19 mouse cellular contexts compared by ENCODE assay signal in genomic region chr2:116652106-116652505, GRCm38 (mm10).
DNase-seq lines count a peak whose midpoint lies in the region; ATAC-seq and TF ChIP-seq lines count a peak whose summit lies in the region.
"Had no signal": no experiment of that assay in that cellular context is flagged by ENCODE, and none has a peak within 500 bp of the region (broad histone marks: within the 10 kb centered on the region; RNA-seq: fewer than 3 reads in every experiment).

No protein-coding gene starts in this region.

- no peak for TF ChIP-seq EP300 in lung, postnatal 0 days (IDR thresholded peaks at IDR 0.05)

- no peak for ATAC-seq in intestine, postnatal 0 days
- no peak for ATAC-seq in intestine, embryonic 15.5 days
- ATAC-seq in lung, postnatal 0 days: no peak
- ATAC-seq: forebrain, embryonic 16.5 days; intestine, embryonic 16.5 days; liver, embryonic 12.5 days had no signal

- H3K36me3 ChIP-seq in intestine, postnatal 0 days (ENCODE audit: control insufficient read depth, insufficient read depth): no peaks in the 10 kb centered on the region
- no peaks in the 10 kb centered on the region for H3K36me3 ChIP-seq in intestine, embryonic 15.5 days
- H3K36me3 ChIP-seq in lung, postnatal 0 days (ENCODE audit: insufficient read depth, low read length): no peaks in the 10 kb centered on the region
- H3K36me3 ChIP-seq: hindbrain, embryonic 12.5 days; limb, embryonic 10.5 days; liver, embryonic 12.5 days; lung, embryonic 15.5 days; neural tube, embryonic 13.5 days had no signal

- H3K4me2 ChIP-seq in intestine, postnatal 0 days (replicated peaks; ENCODE audit: low read depth): no peak overlapping the region
- H3K4me2 ChIP-seq in intestine, embryonic 15.5 days (replicated peaks): no peak overlapping the region
- H3K4me2 ChIP-seq in lung, postnatal 0 days (replicated peaks; ENCODE audit: low read depth, low read length): no peak overlapping the region
- H3K4me2 ChIP-seq: hindbrain, embryonic 12.5 days; liver, embryonic 12.5 days; lung, embryonic 15.5 days; neural tube, embryonic 13.5 days had no signal

- H3K9me3 ChIP-seq in intestine, postnatal 0 days (ENCODE audit: control insufficient read depth): no peaks in the 10 kb centered on the region
- H3K9me3 ChIP-seq in intestine, embryonic 15.5 days: no peaks in the 10 kb centered on the region
- H3K9me3 ChIP-seq in lung, postnatal 0 days (ENCODE audit: low read length): no peaks in the 10 kb centered on the region
- H3K9me3 ChIP-seq: hindbrain, embryonic 12.5 days; limb, embryonic 10.5 days; liver, embryonic 12.5 days; lung, embryonic 15.5 days; neural tube, embryonic 13.5 days had no signal

- H3K27ac ChIP-seq in intestine, postnatal 0 days (ENCODE audit: low read depth, low read length): no peak overlapping the region
- H3K27ac ChIP-seq in intestine, embryonic 15.5 days: no peak overlapping the region
- no peak overlapping the region for H3K27ac ChIP-seq in lung, postnatal 0 days (ENCODE audit: low read length)
- H3K27ac ChIP-seq: gastrocnemius, adult 2 months; hindbrain, embryonic 12.5 days; limb, embryonic 10.5 days; liver, embryonic 12.5 days; lung, embryonic 15.5 days; neural tube, embryonic 13.5 days had no signal

- no peak for DNase-seq in lung, postnatal 0 days (ENCODE audit: low spot score)
- no peak for DNase-seq in lung, postnatal 25 days (ENCODE audit: low spot score)
- peak; percentile 23 for DNase-seq in ES-CJ7 (ENCODE audit: low read depth, low spot score)
- peak; percentile 12 for DNase-seq in ZHBTc4 (ENCODE audit: low read depth, low spot score)
- DNase-seq in cerebellum, postnatal 14 days: no peak
- DNase-seq: adrenal gland, postnatal 25 days; cerebellum, adult 18-20 months; gastrocnemius, adult 2 months; heart, adult 18-20 months; thymus, postnatal 4 days had no signal

- no peak overlapping the region for H3K4me3 ChIP-seq in intestine, postnatal 0 days (ENCODE audit: low read depth, low read length)
- no peak overlapping the region for H3K4me3 ChIP-seq in intestine, embryonic 15.5 days (replicated peaks)
- H3K4me3 ChIP-seq in lung, postnatal 0 days (ENCODE audit: low read depth, low read length): no peak overlapping the region
- H3K4me3 ChIP-seq: gastrocnemius, adult 2 months; hindbrain, embryonic 12.5 days; limb, embryonic 10.5 days; liver, embryonic 12.5 days; lung, embryonic 15.5 days; neural tube, embryonic 13.5 days had no signal

- H3K27me3 ChIP-seq in intestine, postnatal 0 days (replicated peaks; ENCODE audit: control insufficient read depth, insufficient read depth, low read length): no peaks in the 10 kb centered on the region
- no peaks in the 10 kb centered on the region for H3K27me3 ChIP-seq in intestine, embryonic 15.5 days (replicated peaks)
- H3K27me3 ChIP-seq in lung, postnatal 0 days (replicated peaks; ENCODE audit: insufficient read depth, low read length): no peaks in the 10 kb centered on the region
- H3K27me3 ChIP-seq: hindbrain, embryonic 12.5 days; liver, embryonic 12.5 days; lung, embryonic 15.5 days; neural tube, embryonic 13.5 days had no signal

- TF ChIP-seq CTCF in intestine, postnatal 0 days (IDR thresholded peaks at IDR 0.05; ENCODE audit: low read depth): peak; percentile 38
- peak; percentile 22; the same call in 1 of the 2 replicates for TF ChIP-seq CTCF in lung, postnatal 0 days (IDR thresholded peaks at IDR 0.05)

- H3K9ac ChIP-seq in intestine, postnatal 0 days (ENCODE audit: low read depth, low read length): no peak overlapping the region
- H3K9ac ChIP-seq in intestine, embryonic 15.5 days: no peak overlapping the region
- no peak overlapping the region for H3K9ac ChIP-seq in lung, postnatal 0 days (replicated peaks; ENCODE audit: low read depth)
- H3K9ac ChIP-seq: hindbrain, embryonic 12.5 days; liver, embryonic 12.5 days; lung, embryonic 15.5 days; neural tube, embryonic 13.5 days had no signal

- no peaks in the 10 kb centered on the region for H3K4me1 ChIP-seq in intestine, postnatal 0 days (replicated peaks; ENCODE audit: control insufficient read depth, insufficient read depth, low read length)
- no peaks in the 10 kb centered on the region for H3K4me1 ChIP-seq in intestine, embryonic 15.5 days (replicated peaks)
- no peaks in the 10 kb centered on the region for H3K4me1 ChIP-seq in lung, postnatal 0 days (ENCODE audit: insufficient read depth, low read depth, low read length)
- H3K4me1 ChIP-seq: hindbrain, embryonic 12.5 days; limb, embryonic 10.5 days; liver, embryonic 12.5 days; lung, embryonic 15.5 days; neural tube, embryonic 13.5 days had no signal

- WGBS in intestine, postnatal 0 days: 86% methylated on average over 6 of the region's 6 CpGs
- 87% methylated on average over 6 of the region's 6 CpGs for WGBS in intestine, embryonic 15.5 days
- WGBS in lung, postnatal 0 days: 84% methylated on average over 6 of the region's 6 CpGs

Comparison
In these comparisons a context has a peak if more than half of its experiments do, and no peak if none do; other contexts are left out.
1. DNase-seq: peak in ES-CJ7 (single experiment) and ZHBTc4 (single experiment); none in lung, postnatal 0 days (single experiment), lung, postnatal 25 days (single experiment) and cerebellum, postnatal 14 days (0 of 2).